Mouse (Mus musculus) embryo, embryonic 11.5 days (tissue): ENCODE data around the gene Yjefn3.

Experiments
- DNase-seq: peaks from one replicate; pipeline ENCODE4 v3.0.0-alpha.2; 2012; ENCODE audit warnings: low read depth, low spot score

The Yjefn3 gene

GRCm38 (mm10) chr8:69907106-69907505 lies 4.6 kb upstream of the Yjefn3 start:
- DNase-seq, result no peak

GRCm38 (mm10) chr8:69906260-69906659 lies 3.7 kb upstream of the Yjefn3 start:
- DNase-seq, result no peak

GRCm38 (mm10) chr8:69904096-69904495 lies 1.6 kb upstream of the Yjefn3 start:
- no peak for DNase-seq

DNA sequence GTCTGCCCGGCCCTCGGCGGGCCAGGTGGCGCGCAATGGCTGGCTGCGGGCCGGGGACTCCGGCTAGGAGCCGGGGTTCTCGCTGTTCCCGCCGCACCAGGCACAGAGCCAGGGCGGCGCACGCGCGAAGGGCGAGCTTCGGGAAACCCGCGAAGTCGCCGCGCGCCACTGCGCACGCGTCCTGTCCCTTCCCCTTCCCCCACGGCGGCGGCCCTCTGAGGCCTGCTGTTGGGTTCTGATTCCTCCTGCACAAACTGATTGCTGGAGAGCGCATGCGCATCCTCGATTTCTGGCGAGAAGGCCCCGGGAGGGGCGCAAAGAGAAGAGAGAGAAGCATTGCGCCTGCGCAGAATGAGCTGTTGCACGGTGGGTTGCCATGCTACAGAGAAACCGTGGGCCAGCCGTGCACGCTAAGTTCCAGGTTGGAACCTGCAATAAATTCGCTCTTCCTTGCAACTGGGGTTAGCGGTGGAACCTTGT lies 591 bp upstream of the Yjefn3 start:
- DNase-seq, result peak; percentile 100

GRCm38 (mm10) chr8:69901484-69902162 lies 889 bp downstream of the Yjefn3 start:
- DNase-seq, result peak; percentile 97

DNA sequence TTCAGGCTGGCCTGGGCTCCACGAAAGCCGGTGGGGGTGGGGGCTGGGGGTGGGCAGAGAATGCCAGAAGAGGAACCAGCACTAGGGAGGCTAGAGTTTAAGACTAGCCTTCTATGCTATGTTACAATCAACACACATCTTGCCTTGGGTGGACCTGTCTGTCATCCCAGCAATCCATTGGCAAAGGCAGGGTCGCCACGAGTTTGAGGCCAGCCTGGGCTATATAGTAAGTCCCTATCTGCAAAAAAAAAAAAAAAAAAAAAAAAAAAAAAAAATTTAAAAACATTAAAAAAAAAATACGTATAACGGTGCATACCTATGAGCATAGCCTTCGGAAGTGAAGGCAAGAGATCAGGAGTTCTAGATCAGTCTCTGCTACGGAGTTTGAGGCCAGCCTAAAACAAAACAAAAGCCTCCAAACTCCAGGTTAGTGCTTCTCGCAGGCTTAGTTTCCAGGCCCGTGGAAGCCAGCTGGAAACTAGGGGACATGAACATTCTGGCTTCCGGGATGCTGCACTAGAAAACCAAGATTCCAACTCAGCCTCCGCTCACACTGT lies 1.5 kb downstream of the Yjefn3 start:
- no peak for DNase-seq

- no peak for DNase-seq
These were observed 2.6 kb downstream of the Yjefn3 start for GRCm38 (mm10) chr8:69899876-69900275.

DNA sequence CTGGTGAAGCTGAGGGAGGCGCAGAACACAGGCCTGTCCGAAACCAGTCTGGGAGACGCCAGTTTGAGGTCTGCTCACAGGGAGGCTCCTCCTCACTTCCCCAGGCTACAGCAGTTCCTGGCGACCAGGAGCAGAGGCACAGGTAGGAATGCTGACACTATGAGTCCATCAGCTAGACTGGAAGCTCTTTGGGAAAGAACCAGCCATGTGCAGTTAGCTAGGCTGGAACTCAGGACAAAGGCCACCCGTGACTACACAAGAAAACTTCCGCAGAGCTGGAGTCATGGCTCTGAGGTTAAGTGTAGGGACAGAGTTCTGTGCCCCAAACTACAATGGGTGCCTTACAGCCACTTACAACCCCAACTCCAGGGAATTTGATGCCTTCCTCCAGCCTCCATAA lies 4.7 kb downstream of the Yjefn3 start:
- DNase-seq, result no peak

GRCm38 (mm10) chr8:69895772-69896451 lies 6.6 kb downstream of the Yjefn3 start:
- no peak for DNase-seq

GRCm38 (mm10) chr8:69894836-69895332 lies 7.6 kb downstream of the Yjefn3 start:
- DNase-seq, result no peak

- DNase-seq, result peak; percentile 42
These were observed 8.6 kb downstream of the Yjefn3 start for GRCm38 (mm10) chr8:69893863-69894262.

DNA sequence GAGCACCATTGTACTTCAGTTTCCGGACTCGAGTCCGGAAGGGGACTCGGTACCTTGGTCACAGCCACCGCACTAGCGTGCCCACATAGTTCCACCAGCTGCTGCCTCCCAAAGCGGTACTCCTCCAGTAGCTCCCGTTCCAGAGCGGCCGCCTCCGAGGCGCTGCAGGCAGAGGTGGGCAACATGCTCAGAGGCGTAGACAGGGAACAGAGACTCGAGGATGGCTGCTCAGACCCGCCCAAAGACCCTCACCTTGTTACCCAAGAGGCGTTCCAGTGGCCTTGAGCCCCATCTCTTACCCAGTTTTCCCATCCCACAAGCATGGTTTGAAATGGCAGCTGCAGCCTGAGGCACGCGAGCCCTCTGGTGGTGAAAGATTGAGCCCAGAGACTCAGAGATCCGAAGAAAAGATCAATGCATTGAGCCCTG lies 11.7 kb downstream of the Yjefn3 start:
- DNase-seq, result no peak

GRCm38 (mm10) chr8:69888902-69889301 lies 13.6 kb downstream of the Yjefn3 start:
- DNase-seq, result no peak

GRCm38 (mm10) chr8:69888244-69888866 lies 14.2 kb downstream of the Yjefn3 start:
- no peak for DNase-seq

- no peak for DNase-seq
These were observed 14.9 kb downstream of the Yjefn3 start, which contains the start of gene Cilp2 for GRCm38 (mm10) chr8:69887289-69888243. TSS of gene Cilp2 (minus strand) at chr8:69887687.

DNA sequence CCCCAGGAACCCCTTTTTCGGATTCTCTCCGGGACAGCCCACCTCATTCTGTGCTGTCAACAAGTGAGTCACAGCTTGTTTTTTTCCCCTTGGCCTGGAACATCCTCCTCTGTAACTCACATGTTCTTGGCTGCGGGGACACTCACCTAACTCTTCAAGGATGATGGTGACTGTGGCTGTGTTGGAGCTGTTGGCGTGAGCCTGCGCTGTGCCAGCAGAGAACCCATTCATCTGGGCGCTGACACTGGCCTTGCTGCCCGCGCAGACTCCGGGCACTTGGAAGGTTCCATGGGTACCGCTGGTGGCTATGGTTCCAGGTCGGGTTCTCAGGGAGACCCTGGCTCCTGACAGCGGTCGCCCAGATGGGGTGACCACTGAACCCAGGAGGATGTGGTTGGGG lies 18.4 kb downstream of the Yjefn3 start:
- no peak for DNase-seq

- no peak for DNase-seq
These were observed 19.5 kb downstream of the Yjefn3 start for GRCm38 (mm10) chr8:69882833-69883600.

- peak; percentile 51 for DNase-seq
These were observed 20.3 kb downstream of the Yjefn3 start for GRCm38 (mm10) chr8:69882021-69882756.

GRCm38 (mm10) chr8:69881261-69881865 lies 21.1 kb downstream of the Yjefn3 start:
- no peak for DNase-seq
